Mouse (Mus musculus) myocyte (in vitro differentiated cells): ENCODE results near the gene Ptpa.

ENCODE experiments used
- MYOD1 ChIP-seq, 3 experiments: IDR thresholded peaks; one replicate each; pipeline ENCODE4 v1.6.1; 2011; ENCODE audit warnings: control low read depth in 2 of 3, low read depth in 2 of 3, mild to moderate bottlenecking in 2 of 3, moderate library complexity in 1 of 3; ENCODE audit not compliant: insufficient read length in 2 of 3, control insufficient read depth in 1 of 3
- POLR2A ChIP-seq: IDR thresholded peaks from one replicate; pipeline ENCODE4 v1.6.1; 2011; ENCODE audit warnings: low read depth, mild to moderate bottlenecking, control low read depth, moderate library complexity; ENCODE audit not compliant: insufficient read length
- REST ChIP-seq: IDR thresholded peaks from one replicate; pipeline ENCODE4 v1.6.1; 2011; ENCODE audit warnings: mild to moderate bottlenecking, control low read depth, moderate library complexity; ENCODE audit not compliant: insufficient read depth, insufficient read length
- TCF3 ChIP-seq: IDR thresholded peaks from one replicate; pipeline ENCODE4 v1.6.1; 2011; ENCODE audit warnings: low read depth, control low read depth; ENCODE audit not compliant: insufficient read length
- USF1 ChIP-seq: IDR thresholded peaks from one replicate; pipeline ENCODE4 v1.6.1; 2011; ENCODE audit warnings: low read depth, mild to moderate bottlenecking, control low read depth, moderate library complexity

DNA sequence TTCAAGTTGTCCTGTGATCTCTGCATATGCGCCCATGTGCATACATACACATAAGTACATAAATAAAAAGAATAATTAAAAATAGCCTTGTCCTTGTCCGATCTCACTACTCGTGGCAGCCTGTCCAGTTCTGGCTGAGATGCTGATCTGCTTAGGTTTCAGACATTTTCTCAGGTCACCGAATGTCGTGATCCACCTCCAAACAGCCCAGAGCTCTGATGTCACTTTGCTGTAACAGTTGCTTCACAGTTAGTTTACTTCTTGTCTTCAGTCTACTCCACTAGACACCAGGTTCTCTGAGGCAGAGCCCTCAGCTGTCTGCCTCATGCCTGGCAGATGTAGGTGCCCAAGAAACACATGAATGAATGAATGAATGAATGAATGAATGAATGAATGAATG lies 48.6 kb downstream of the Ptpa start:
- TF ChIP-seq MYOD1 (IDR thresholded peaks at IDR 0.05; ENCODE audit: control insufficient read depth in 1 of 3, insufficient read length in 2 of 3, low read depth in 2 of 3) (peak in 1 of 3 experiments; percentile 5), USF1 (no peak), TCF3 (no peak), REST (no peak), POLR2A (no peak)
